Mouse (Mus musculus) hindlimb bud, embryonic 11.5 days (tissue): ENCODE results near the gene Btbd11.

Experiments
- DNase-seq: peaks from one replicate; pipeline ENCODE4 v3.0.0-alpha.2; 2012; ENCODE audit warnings: low read depth, low spot score; ENCODE audit errors: extremely low spot score

The Btbd11 gene

DNA sequence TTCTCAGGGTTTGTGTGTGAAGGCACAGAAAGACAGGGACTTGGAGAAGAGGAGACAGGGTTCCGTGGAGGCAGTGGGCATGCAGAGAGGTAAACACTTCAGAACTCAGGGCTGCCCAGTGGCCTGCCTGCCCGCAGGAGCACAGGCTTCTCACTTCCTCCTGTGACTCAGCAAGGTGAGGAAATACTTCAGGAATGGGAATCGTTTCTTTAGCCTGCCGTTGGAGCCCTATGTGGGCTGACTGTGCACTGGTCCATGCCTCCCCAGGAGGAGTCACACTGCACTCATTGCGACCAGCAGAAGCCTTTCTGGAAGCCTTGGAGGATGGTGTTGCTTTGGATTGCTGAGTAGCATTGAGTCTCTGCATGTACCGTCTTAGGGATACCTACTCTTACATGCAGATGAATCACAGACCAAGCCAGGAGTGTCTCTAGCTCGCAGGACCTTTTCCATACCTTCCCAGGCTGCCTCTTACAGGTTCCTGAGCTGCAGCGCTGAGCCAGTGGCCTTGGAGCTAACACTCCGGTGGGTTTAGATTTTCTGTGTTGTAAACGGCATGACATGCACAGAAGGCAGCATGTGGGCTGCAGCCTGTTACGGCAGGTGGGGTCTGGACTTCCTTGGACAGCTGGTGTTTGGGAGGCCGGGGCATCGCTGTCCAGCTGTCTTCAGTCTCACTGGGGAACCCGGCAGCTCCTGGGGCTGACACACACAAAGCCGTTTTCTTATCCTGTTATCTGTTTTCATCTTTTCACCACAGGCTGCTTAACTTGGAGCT is 34.4 kb downstream of the Btbd11 start:
- DNase-seq, result no peak

DNA sequence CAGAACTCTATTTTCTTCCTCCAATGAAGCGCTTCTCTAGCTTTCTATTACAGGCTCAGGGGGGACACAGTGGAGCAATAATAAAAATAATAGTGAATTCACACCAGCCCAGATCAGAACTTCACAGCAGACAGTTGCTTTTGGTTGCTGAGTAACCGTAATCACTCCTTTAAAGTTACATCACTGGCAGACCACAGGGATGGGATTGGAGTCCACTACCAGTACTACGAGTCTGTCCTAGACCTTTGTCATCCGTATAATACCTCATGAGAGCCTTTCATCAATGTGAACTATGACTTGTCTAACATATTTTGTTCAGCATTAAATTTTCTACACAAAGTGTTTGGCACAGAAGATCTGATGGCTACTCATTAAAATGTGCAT is 35.0 kb downstream of the Btbd11 start:
- DNase-seq, result no peak

DNA sequence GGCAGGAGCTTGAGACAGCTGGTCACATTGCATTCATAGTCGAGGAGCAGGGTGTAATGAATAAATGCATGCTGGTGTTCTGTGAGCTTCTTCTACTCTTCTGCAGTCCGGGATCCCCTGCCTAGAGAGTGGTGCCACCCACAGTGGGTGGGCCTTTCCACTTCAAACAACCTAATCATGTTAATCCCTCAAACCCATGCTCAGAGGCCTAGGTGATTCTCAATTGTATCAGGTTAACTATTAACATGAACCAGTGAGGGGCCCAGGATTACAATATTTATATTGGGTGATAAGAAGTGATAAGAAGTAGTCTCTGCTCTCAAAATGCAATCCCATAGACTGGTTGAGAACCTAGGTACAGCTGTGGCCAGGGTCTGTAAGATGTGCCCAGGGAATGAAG is 39.1 kb downstream of the Btbd11 start:
- no peak for DNase-seq

DNA sequence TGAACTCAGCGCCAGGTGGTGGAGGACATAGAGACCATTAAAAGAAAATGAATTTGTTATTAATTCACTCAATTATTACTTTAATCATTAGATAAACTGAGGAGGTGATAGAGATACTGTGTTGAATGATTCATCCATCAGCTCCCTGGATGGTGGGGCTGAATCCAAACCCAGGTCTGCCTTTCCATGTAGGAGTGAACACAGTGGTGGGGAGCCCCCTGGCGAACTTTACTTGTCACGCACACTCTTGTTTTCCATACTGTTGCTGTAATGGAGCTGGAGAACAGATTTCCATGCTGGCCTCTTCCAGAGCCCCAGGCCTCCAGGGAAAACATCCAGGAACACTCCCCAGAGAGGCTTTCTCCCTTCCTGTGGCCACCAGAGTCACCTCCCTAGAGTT is 50.6 kb downstream of the Btbd11 start:
- DNase-seq, result no peak

DNA sequence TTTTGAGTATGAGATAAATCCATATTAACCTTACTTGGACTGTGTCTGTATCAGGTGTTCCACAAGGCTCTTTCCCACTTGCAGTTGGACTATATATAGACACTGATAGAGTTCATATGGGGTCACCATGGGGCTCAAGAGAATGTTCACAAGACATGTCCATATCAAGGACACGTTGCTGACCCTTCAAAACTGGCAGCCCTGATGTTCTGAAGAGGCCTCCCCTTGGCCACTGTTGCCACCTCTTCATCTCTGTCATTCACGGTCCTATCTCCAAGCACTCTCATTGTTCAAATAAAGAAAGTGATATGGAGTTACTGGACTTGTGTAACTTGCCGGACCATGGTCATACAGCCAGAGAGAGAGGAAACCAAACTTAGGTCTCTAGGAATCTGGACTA is 56.8 kb downstream of the Btbd11 start:
- no peak for DNase-seq

DNA sequence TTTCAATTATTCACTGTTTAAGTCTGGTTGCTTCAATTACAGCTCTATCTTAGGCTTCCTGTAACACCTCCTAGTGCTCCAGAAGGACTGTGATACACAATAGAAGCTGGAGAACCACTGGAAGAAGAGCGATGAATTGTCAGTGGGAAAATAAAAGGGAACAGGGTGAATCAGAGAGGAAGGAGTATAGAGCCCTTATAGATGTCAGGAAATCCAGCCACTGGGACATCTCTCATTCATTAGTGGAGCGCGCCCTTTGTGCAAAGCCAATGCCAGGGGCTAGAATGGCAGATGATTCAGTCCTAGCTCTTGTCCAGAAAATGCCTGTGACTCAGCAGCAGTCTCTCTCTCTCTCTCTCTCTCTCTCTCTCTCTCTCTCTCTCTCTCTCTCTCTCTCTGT is 59.3 kb downstream of the Btbd11 start:
- DNase-seq, result no peak

DNA sequence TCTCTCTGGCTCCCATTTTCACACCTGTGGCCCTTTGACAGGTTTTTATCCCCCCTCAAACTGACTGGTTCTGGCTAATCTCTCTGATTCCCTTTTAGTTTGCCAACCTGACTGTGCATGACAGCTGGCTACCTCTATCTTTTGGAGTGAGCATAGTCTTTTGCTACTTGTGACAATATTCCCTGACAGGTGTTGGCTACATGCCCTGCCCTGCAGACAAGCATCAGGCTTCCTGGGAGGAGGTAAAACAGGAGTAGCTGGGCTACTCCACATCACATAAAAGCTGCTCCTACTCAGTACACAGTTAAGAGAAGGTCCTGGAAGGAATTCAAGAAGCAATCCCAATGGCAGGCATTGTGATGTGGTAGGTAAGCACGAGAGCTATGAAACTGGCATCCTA is 60.1 kb downstream of the Btbd11 start:
- DNase-seq, result no peak

DNA sequence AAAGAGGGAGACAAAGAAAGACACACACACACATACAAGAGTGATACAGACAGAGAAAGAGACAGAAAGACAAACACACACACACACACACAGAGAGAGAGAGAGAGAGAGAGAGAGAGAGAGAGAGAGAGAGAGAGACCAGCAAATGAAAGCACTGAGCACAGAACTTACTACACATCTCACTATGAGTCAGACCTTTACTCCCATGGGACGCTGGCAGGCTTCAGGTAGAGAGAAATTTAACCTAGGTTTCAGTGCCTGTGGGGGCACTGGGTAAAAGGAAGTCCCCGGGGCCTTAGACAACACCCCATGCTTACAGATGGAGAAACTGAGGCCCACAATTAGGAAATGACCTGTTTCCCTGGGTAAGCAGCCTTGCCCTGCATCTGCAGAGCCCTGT is 61.3 kb downstream of the Btbd11 start:
- DNase-seq, result no peak

DNA sequence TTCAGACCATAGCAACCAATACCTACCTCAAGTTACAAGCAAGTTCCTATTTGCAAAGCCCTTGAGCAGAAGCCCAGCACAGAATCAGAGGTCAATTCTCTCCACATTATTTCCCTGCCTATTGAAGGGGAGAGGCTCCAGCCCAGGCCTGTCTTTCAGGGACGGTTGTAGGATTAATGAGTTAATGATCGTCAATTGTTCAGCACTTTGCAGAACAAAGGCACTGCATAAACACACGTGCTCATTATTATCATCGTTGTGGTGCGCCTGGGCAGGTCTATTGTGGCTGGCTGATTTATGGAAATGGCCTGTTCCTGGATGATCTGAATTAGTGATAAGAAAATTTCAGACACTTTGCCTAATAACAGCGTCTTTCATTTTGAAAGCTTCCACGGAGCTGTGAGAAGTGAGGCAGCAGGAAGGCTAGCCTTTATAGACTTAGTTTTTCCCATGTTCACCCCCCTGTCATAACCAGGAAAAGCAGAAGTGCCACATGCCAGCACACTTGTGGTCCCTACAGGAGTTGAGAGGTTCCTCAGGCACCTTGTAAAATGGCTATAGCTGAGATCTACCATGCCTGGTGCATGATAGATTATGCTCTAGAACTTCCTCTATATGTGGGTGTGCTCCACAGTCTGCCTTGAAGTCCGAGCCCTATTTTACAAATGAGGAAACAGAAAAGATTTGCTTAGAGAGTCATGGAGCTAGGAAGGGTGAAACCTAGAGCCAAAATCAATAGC is 65.2 kb downstream of the Btbd11 start:
- DNase-seq, result no peak

DNA sequence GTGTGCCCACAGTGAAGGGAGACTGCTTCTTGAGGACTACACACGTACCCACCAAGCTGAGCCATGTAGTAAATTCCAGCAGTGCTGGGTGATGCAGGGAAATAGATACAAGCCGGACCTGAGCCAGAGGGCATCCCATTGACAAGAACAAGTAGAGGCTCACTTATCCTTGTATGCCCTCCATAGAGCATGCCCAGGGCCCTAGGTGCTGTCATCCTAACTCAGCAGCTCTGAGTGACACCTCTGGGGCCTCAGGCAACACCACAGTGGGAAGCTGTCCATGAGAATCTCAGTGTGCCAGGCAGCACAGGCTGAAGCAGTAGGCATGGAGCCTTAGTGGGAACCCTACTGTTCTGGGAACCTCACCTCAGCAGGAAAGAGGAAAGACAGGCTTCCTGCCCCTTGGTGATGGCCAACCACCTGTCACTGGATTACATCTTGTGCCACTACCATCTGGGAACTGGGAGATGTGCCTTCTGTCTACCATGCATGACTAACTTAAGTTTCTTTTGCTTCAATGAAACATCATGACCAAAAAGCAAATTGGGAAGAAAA is 66.7 kb downstream of the Btbd11 start:
- no peak for DNase-seq

DNA sequence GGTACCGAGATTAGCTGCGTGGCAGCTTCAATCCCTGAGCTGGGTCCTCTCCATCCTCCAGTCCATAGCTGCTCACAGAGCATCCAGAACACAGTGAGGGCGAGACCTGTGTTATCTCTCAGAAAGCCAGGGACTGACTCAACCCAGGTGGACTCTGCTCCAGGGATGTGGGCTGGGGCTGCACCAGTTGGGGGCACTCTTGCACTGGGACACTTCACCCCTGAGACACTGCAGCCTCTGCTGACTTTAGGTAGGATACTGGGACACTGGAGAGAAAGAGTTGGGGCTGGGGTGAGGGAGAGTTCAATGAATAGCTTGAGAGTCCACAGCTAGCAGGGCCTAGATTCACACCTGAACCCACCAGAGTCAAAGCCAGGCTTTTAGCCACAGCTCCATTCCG is 69.4 kb downstream of the Btbd11 start:
- no peak for DNase-seq

DNA sequence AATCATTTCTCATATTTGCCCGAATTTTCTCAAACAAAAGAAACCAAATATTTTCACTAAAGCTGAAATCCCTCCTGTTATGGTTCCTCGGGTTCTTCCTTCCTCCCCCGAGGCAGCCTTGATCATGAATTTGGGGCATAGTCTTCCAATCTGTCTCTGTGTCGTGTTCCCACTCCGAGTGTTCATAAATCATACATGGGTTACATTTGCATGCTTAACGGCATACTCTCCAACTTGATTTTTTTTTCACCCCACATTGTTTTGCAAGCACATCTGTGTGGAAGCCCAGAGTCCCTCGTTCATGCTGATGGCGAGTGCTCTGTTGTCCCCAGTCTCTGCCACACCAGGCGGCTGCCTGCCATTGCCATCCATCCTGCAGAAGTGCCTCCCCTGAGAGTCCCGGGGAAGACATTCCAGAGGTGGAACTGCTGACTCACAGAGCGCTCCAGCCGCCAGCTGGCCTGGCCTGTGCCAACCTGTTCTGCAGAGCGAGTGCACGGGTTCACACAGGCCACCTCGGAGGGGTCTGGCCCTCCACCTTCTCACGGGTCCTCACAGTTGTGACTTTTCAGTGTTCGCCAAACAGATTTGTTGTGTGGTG is 72.2 kb downstream of the Btbd11 start:
- DNase-seq, result no peak

DNA sequence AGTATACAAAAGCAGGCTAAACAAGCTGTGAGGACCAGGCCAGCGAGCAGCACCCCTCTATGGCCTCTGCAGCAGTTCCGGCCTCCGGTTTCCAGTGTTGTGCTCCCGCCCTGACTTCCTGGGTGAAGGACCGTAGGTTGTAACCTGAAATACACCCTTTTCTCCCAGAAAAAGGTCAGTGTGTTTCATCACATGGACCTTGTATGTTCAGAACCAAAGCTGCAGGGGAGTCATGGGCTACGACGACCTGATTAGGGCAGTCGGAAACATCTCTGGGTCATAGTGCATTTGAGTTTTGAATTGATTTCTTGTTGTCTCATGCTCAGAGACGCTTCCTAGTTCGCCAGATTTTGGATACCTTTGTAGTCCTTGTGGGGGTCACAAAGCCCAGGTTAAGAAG is 74.1 kb downstream of the Btbd11 start:
- DNase-seq, result no peak

DNA sequence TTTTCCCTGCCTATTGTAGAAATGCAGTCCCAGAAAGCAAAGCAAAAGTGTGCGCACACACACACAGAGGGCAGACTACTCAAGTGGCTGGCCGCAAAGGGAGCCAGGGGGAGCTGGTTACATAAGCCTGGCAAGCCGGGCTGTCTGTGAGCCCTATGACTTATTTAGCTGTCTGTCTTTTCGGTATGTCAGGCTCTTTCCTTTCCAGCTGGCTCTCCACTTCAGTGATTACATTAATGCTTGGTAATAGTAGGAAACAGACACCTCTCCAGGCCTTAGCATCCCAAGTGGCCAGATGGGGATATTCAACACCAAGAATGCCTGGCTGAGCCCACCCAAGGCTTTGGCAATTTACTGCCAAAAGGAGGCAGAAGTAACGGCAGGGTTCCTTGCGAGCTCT is 77.5 kb downstream of the Btbd11 start:
- no peak for DNase-seq

DNA sequence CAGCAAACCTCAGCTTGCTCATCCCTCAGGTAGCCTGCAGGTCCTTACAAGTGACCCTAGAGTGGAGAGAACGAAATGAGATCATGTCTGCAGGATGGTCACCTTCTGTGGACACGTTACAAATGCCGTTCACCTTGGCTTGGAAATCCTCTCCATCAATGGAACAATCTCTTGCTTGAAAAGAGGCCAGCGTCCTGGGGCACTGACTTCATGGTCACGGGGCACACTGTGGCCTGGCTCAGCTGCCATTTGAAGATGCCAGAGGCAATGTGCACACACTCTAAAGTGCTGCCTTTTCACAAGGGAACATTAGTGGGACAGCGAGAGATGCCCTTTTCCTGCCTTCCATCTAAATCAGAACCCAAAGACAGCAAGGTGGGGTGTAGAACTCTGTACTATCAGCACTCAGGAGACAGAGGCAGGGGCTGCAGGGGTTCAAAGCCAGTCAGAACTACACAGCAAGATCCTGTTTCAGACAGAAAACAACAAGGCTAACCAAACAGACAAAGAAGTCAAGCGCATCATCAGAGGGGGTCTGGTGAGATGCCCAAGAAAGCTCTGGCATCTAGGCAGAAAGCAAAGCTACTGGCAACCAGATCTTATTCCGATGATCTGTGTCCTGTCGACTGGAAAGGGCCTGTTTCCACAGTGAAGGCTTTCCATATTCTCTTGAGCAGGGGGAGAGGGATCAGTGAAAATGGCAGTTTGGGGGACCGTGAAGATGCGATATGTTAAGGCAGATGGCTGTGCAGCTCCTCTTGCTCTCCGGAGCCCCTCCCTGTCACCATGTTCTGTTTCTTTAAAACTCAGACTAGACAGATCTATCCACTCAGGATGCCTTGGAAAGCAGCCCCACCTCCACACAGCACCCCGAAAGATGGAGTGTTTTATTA is 79.1 kb downstream of the Btbd11 start:
- no peak for DNase-seq

DNA sequence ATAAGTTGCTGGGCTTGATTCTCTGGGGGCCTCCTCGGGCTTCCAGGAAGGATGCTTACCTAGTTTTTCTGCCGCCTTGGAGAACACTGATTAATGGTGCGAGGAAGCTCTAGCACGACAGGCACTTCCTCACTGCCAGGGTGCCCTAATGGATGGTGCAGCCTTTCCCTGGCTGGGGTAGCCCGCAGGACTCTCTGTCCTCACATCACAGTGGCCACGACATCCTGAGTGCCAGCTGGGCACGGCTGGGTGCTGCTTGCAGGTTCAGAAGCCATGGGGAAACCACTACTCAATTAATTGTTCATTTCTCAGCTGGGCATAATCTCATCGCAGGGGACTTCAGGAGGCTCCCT is 79.8 kb downstream of the Btbd11 start:
- DNase-seq, result no peak

DNA sequence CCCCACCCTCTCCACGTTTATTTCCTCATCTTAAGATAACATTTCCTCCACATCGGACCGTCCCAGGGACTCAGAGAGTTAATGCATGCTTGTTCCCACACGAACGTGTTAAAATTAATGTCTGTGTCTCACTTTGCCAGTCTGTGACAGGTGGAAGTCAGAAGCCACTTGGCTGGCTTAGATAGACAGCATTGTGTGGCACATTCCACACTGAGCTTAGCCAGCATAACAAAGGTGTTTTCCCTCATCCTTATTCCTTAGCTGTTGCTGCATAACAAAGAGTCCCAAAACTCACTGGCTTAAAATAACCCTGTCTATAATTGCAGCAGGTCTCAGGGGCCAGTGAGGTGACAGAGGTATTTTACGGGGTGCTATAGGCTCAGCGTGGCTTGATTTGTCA is 80.8 kb downstream of the Btbd11 start:
- no peak for DNase-seq

DNA sequence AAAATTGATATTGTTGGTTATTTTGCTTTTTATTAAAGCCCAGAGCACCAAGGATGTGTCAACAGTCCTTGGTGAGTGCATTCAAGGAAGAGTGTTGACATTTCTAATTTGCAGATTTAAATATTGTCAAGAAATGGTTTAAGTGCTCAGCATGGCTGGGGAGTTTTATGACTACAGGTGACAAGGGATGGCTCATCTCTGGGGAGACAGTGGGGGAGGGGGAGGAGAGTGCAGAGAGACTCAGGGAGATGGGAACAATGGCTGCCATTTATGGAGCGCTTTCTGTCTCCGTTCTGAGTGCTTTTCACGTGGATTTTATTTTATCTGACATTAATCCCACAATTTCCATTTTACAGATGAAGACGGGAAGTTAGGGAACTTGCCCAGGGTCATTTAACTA is 81.9 kb downstream of the Btbd11 start:
- no peak for DNase-seq

DNA sequence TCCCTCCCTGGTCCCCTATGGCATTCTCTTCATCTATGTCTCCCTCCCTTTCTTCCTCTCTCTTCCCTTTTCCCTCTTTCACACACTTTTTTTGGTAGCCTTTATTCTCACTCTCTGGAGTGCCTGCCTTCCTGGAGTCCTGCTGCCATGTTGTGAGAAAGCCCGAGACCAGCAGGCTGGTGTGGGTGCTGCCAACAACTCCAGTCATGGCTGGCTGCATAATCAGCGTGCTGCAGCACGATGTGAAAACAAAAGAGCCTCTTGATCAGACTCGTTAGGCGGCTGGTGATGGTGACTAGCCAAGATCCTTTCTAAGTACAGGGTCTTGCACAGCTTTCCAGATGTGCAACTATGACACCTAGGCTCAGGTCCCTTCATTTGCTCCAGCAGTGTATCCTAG is 82.7 kb downstream of the Btbd11 start:
- no peak for DNase-seq

DNA sequence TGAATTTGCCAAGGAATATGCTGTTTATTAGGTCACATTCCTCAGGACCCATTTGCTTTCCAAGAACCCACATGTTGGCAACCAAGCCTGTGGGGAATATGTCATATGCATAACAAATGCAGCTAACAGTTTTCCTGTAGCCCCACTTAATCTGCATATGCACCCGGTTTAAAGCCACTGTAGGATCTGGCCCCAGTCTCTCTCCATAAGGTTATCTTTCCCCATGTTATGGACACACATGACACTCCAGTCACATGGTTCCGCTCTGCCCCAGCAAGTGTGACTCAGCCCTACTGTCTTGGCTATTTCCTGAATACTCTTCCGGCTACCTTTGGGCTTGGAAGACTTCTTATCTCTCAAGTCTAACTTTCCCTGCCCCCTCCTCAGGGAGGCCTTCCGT is 86.7 kb downstream of the Btbd11 start:
- no peak for DNase-seq

DNA sequence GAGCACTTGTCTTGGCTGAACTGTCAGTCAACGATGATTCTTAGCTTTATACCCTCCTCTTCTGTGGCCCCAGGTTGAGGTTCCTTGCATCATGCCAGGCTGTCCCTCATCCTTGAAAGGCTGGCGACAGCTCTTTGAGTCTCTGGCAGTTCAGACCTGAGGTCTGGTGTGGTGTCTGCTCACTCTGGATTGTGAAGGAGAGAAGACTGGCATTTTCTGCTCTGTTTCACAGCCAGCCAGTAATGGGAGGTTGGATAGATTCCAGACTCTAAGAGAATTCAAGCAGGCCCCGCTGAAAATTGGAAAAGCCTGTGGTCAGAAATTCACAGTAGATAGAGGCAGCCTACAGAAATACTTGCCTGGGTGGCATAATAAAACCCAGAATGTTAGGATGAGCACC is 87.3 kb downstream of the Btbd11 start:
- no peak for DNase-seq
